Mouse (Mus musculus): ENCODE measurements around the gene Lamb1.

Lamb1 gene

GRCm38 (mm10) chr12:31314310-31314709 lies 49.3 kb downstream of the Lamb1 start:
- DNase-seq (ENCODE audit: low spot score), result no peak

GRCm38 (mm10) chr12:31315961-31316360 lies 50.9 kb downstream of the Lamb1 start:
- DNase-seq (ENCODE audit: low spot score), result no peak

GRCm38 (mm10) chr12:31317670-31318408 lies 52.8 kb downstream of the Lamb1 start:
- no peak for DNase-seq (ENCODE audit: low spot score)

- DNase-seq (ENCODE audit: low spot score), result peak; percentile 36
Measured at GRCm38 (mm10) chr12:31318409-31318963, 53.5 kb downstream of the Lamb1 start.

GRCm38 (mm10) chr12:31320817-31321216 lies 55.8 kb downstream of the Lamb1 start:
- no peak for DNase-seq (ENCODE audit: low spot score)

- no peak for DNase-seq (ENCODE audit: low spot score)
Measured at GRCm38 (mm10) chr12:31321532-31321931, 56.5 kb downstream of the Lamb1 start.

- no peak for DNase-seq (ENCODE audit: low spot score)
Measured at GRCm38 (mm10) chr12:31323136-31323695, 58.2 kb downstream of the Lamb1 start.

- no peak for DNase-seq (ENCODE audit: low spot score)
Measured at GRCm38 (mm10) chr12:31327139-31327538, 62.1 kb downstream of the Lamb1 start.

GRCm38 (mm10) chr12:31333261-31333660 lies 68.2 kb downstream of the Lamb1 start:
- no peak for DNase-seq (ENCODE audit: low spot score)

GRCm38 (mm10) chr12:31350191-31350943 lies 85.3 kb downstream of the Lamb1 start:
- DNase-seq (ENCODE audit: low spot score), result no peak

GRCm38 (mm10) chr12:31350944-31351928 lies 86.2 kb downstream of the Lamb1 start, which contains the start of gene Dld:
Gene Dld (minus strand): TSS chr12:31351453.
- DNase-seq (ENCODE audit: low spot score), result peak; percentile 91

- no peak for DNase-seq (ENCODE audit: low spot score)
Measured at GRCm38 (mm10) chr12:31366428-31366827, 101.4 kb downstream of the Lamb1 start.

- DNase-seq (ENCODE audit: low spot score), result no peak
Measured at GRCm38 (mm10) chr12:31367721-31368120, 102.7 kb downstream of the Lamb1 start.

- DNase-seq (ENCODE audit: low spot score), result no peak
Measured at GRCm38 (mm10) chr12:31369118-31369517, 104.1 kb downstream of the Lamb1 start.

- no peak for DNase-seq (ENCODE audit: low spot score)
Measured at GRCm38 (mm10) chr12:31369656-31370055, 104.6 kb downstream of the Lamb1 start.

GRCm38 (mm10) chr12:31374603-31375282 lies 109.7 kb downstream of the Lamb1 start:
- DNase-seq (ENCODE audit: low spot score), result peak; percentile 51

GRCm38 (mm10) chr12:31375283-31375615 lies 110.2 kb downstream of the Lamb1 start:
- no peak for DNase-seq (ENCODE audit: low spot score)

- no peak for DNase-seq (ENCODE audit: low spot score)
Measured at GRCm38 (mm10) chr12:31376326-31376950, 111.4 kb downstream of the Lamb1 start.

GRCm38 (mm10) chr12:31377241-31377640 lies 112.2 kb downstream of the Lamb1 start:
- no peak for DNase-seq (ENCODE audit: low spot score)
